Mouse (Mus musculus) lung, adult 2 months (tissue): Measurements from ENCODE around the gene Zfp37. TPM values are rescaled to one million over a fixed set of nuclear protein-coding genes. Genes with fewer than 3 reads are reported as not detected.

Experiments used
- DNase-seq: peaks from one replicate; pipeline ENCODE4 v3.0.0; 2022
- H3K4me1 ChIP-seq: fragments of 200-500 bp; 2 replicates; pipeline ENCODE4 v1.6.1; 2011; ENCODE audit warnings: low read length; ENCODE audit not compliant: control insufficient read depth, insufficient read depth
- H3K4me3 ChIP-seq: fragments of 200-500 bp; replicated peaks from 2 replicates; pipeline ENCODE3; 2011; ENCODE audit warnings: low read depth, mild to moderate bottlenecking, control low read depth, low read length; ENCODE audit errors: extremely low read depth
- CTCF ChIP-seq: fragments of 200-500 bp; IDR thresholded peaks from 2 replicates; pipeline ENCODE4 v1.5.1; 2011; ENCODE audit warnings: mild to moderate bottlenecking, low read length, control low read depth; ENCODE audit not compliant: insufficient read depth
- POLR2A ChIP-seq: fragments of 200-500 bp; IDR thresholded peaks from 2 replicates; pipeline ENCODE4 v1.6.1; 2011; ENCODE audit warnings: low read depth, mild to moderate bottlenecking, control low read depth, low read length, borderline replicate concordance; ENCODE audit errors: extremely low read depth
- WGBS: fragments of 180-500 bp; shearing (Covaris S2); methylation state at CpG from one replicate; pipeline ENCODE4 v1.1.7; 2018; 5-methylcytosine and 5-hydroxymethylcytosine counted together
- polyA plus RNA-seq: library from polyadenylated mRNA; depleted of rRNA; stranded (reverse); fragments of >200 nt; gene quantifications from 2 replicates; pipeline ENCODE4 v1.2.3, GENCODE M21; 2012; rRNA removed

The Zfp37 gene
- polyA plus RNA-seq, 1 experiment = 1.1 TPM

DNA sequence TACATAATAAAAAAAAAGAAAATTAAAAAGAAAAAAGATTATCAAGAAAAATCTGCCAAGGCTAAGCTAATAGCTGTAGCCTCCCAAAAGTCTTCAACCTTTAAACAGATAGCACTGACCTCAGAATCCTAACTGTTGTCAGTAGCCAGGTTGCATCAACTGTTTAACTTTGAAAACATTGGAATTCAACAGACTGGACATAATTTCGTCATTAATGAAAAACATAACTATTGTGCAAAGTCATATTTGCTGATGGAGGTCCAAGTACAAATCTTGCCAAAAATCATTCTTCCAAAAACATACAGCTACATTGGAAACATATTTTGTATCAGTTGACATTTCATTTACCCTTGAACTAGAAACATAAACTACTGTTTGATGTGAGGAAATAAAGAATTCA is 72.4 kb downstream of the Zfp37 start:
- no peak for DNase-seq
- 48% methylated on average over 1 of the region's 1 CpGs for WGBS
- H3K4me1 ChIP-seq = no peaks in the 10 kb centered on the region
- TF ChIP-seq CTCF = no peak
- no peak for TF ChIP-seq POLR2A
- no peak overlapping the region for H3K4me3 ChIP-seq

DNA sequence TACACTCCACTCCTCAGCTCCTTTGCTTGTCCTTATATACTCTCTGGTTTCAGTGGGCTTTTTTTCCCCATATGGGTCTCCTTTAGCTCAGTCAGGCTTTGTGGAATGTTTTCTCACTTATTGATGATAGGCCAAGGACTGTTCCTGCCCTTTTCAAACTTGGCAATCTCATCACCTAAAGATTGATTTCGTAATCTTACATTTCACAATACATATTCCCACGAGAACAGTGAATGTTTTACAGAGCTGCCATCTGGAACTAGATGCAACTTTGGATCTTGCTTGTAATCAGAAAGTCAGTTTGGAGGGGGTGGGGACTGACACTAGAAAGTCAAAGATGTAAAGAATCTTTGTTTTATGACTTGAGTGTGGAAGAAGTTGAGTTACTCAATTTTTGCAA is 80.0 kb downstream of the Zfp37 start, which contains the start of gene Mup21:
Mup21 (minus strand) TSS at position 53 of the 400 bp plus-strand sequence.
- 59% methylated on average over 2 of the region's 2 CpGs for WGBS
- no peak for DNase-seq
- no peak for TF ChIP-seq CTCF
- TF ChIP-seq POLR2A = no peak
- Histone ChIP-seq H3K4me1 (no peaks in the 10 kb centered on the region), H3K4me3 (no peak within 1 kb of the TSS)

Other genes starting within 250 kb of the Zfp37 start
- gene Mup20, start 176.9 kb downstream of the Zfp37 start, polyA plus RNA-seq = 0.31 TPM in 1 of 2 replicates, not detected in the other
- gene Mup3, start 143.7 kb downstream of the Zfp37 start, polyA plus RNA-seq = 0.34 and 0.83 TPM in 2 replicates
- not detected in 2 replicates for gene Mup21, start 80.2 kb downstream of the Zfp37 start, polyA plus RNA-seq
- 22.3 and 30.7 TPM in 2 replicates for gene Slc31a2, start 31.5 kb upstream of the Zfp37 start, polyA plus RNA-seq
- gene Fkbp15, start 129.5 kb upstream of the Zfp37 start, polyA plus RNA-seq = 35.6 and 41.5 TPM in 2 replicates
- 23.2 and 29.3 TPM in 2 replicates for gene Slc31a1, start 129.7 kb upstream of the Zfp37 start, polyA plus RNA-seq
- gene Cdc26, start 177.6 kb upstream of the Zfp37 start, polyA plus RNA-seq = 20.9 and 31.5 TPM in 2 replicates
- gene Prpf4, start 177.8 kb upstream of the Zfp37 start, polyA plus RNA-seq = 6.3 and 7.9 TPM in 2 replicates
- gene Rnf183, start 204.2 kb upstream of the Zfp37 start, polyA plus RNA-seq = 1.0 and 1.7 TPM in 2 replicates
- gene Wdr31, start 239.8 kb upstream of the Zfp37 start, polyA plus RNA-seq = 4.0 and 4.2 TPM in 2 replicates
- 26.0 and 31.0 TPM in 2 replicates for gene Bspry, start 249.0 kb upstream of the Zfp37 start, polyA plus RNA-seq